Mouse (Mus musculus): Measurements from ENCODE around the gene Zfp566. TPM values are rescaled to one million over a fixed set of nuclear protein-coding genes. Genes with fewer than 3 reads are reported as not detected.
A peak's percentile ranks its signal among the peaks of the same experiment; 100 is the strongest.

Zfp566 gene
- polyA plus RNA-seq, 1 experiment, result 3.6 TPM

GRCm38 (mm10) chr7:30060341-30060740 is 30.0 kb downstream of the Zfp566 start:
- DNase-seq (ENCODE audit: low spot score), result no peak

- DNase-seq (ENCODE audit: low spot score), result no peak
Observed at GRCm38 (mm10) chr7:30053591-30053990, 36.7 kb downstream of the Zfp566 start.

GRCm38 (mm10) chr7:30050882-30051548 is 39.3 kb downstream of the Zfp566 start, which contains the start of gene Zfp14:
Zfp14 (minus strand) TSS chr7:30051380.
- DNase-seq (ENCODE audit: low spot score), result peak; percentile 64

GRCm38 (mm10) chr7:30048126-30048525 is 42.2 kb downstream of the Zfp566 start:
- DNase-seq (ENCODE audit: low spot score), result no peak

GRCm38 (mm10) chr7:30044354-30044753 is 46.0 kb downstream of the Zfp566 start:
- no peak for DNase-seq (ENCODE audit: low spot score)

- DNase-seq (ENCODE audit: low spot score), result no peak
Observed at GRCm38 (mm10) chr7:30034331-30034730, 56.0 kb downstream of the Zfp566 start.

GRCm38 (mm10) chr7:30031379-30031778 is 58.9 kb downstream of the Zfp566 start:
- no peak for DNase-seq (ENCODE audit: low spot score)

- no peak for DNase-seq (ENCODE audit: low spot score)
Observed at GRCm38 (mm10) chr7:30030677-30031076, 59.6 kb downstream of the Zfp566 start.

- no peak for DNase-seq (ENCODE audit: low spot score)
Observed at GRCm38 (mm10) chr7:30028572-30028971, 61.8 kb downstream of the Zfp566 start.

Other genes starting within 250 kb of the Zfp566 start
- 1.1 and 1.4 TPM in 2 replicates for gene Zfp940, start 236.9 kb downstream of the Zfp566 start, polyA plus RNA-seq (2012; rRNA removed)
- gene Zfp420, start 230.5 kb downstream of the Zfp566 start, polyA plus RNA-seq (2012; rRNA removed), result 7.0 and 8.1 TPM in 2 replicates
- gene Zfp27, start 184.0 kb downstream of the Zfp566 start, polyA plus RNA-seq (2012; rRNA removed), result 6.0 and 6.8 TPM in 2 replicates
- gene Zfp383, start 182.3 kb downstream of the Zfp566 start, polyA plus RNA-seq (2012; rRNA removed), result 7.5 and 8.1 TPM in 2 replicates
- 7.7 TPM in 2 replicates for gene Zfp74, start 136.4 kb downstream of the Zfp566 start, polyA plus RNA-seq (2012; rRNA removed)
- gene Zfp568, start 106.6 kb downstream of the Zfp566 start, polyA plus RNA-seq (2012; rRNA removed), result 8.7 and 9.0 TPM in 2 replicates
- gene Zfp14, start 39.1 kb downstream of the Zfp566 start, polyA plus RNA-seq (2012; rRNA removed), result 11.0 and 14.3 TPM in 2 replicates
- gene Zfp82, start 17.6 kb downstream of the Zfp566 start, polyA plus RNA-seq (2012; rRNA removed), result 1.3 and 1.9 TPM in 2 replicates
- 0.15 and 0.17 TPM in 2 replicates for gene Gm26920, start 117 bp downstream of the Zfp566 start, polyA plus RNA-seq (2012; rRNA removed)
- gene Zfp260, start 4.2 kb upstream of the Zfp566 start, polyA plus RNA-seq (2012; rRNA removed), result 39.0 and 39.6 TPM in 2 replicates
- gene Zfp382, start 31.4 kb upstream of the Zfp566 start, polyA plus RNA-seq (2012; rRNA removed), result 2.6 and 3.0 TPM in 2 replicates
- 49.8 and 50.1 TPM in 2 replicates for gene Zfp146, start 79.2 kb upstream of the Zfp566 start, polyA plus RNA-seq (2012; rRNA removed)
- 16.9 and 19.4 TPM in 2 replicates for gene Cox7a1, start 93.6 kb upstream of the Zfp566 start, polyA plus RNA-seq (2012; rRNA removed)
- gene Capns1, start 108.3 kb upstream of the Zfp566 start, polyA plus RNA-seq (2012; rRNA removed), result 449 and 545 TPM in 2 replicates
- 107 and 140 TPM in 2 replicates for gene Polr2i, start 141.4 kb upstream of the Zfp566 start, polyA plus RNA-seq (2012; rRNA removed)
- gene Tbcb, start 141.7 kb upstream of the Zfp566 start, polyA plus RNA-seq (2012; rRNA removed), result 84.3 and 84.5 TPM in 2 replicates
- gene Ovol3, start 145.2 kb upstream of the Zfp566 start, polyA plus RNA-seq (2012; rRNA removed), result 0.31 TPM in 1 of 2 replicates, not detected in the other
- gene Thap8, start 189.6 kb upstream of the Zfp566 start, polyA plus RNA-seq (2012; rRNA removed), result 0.18 and 0.36 TPM in 2 replicates
- gene Wdr62, start 189.9 kb upstream of the Zfp566 start, polyA plus RNA-seq (2012; rRNA removed), result 10.2 and 11.4 TPM in 2 replicates
- gene Clip3, start 201.2 kb upstream of the Zfp566 start, polyA plus RNA-seq (2012; rRNA removed), result 23.7 and 47.9 TPM in 2 replicates
- gene Alkbh6, start 218.2 kb upstream of the Zfp566 start, polyA plus RNA-seq (2012; rRNA removed), result 68.0 and 80.2 TPM in 2 replicates
- gene Syne4, start 224.3 kb upstream of the Zfp566 start, polyA plus RNA-seq (2012; rRNA removed), result 5.4 and 9.1 TPM in 2 replicates
- gene E130208F15Rik, start 231.2 kb upstream of the Zfp566 start, polyA plus RNA-seq (2012; rRNA removed), result 0.57 and 0.72 TPM in 2 replicates
- gene Sdhaf1, start 233.4 kb upstream of the Zfp566 start, polyA plus RNA-seq (2012; rRNA removed), result 12.8 and 15.4 TPM in 2 replicates

Measured in urinary bladder, adult 2 months (tissue).